Mouse (Mus musculus) intestine, postnatal 0 days (tissue): Measurements from ENCODE around the gene Pla2g2e. TPM values are rescaled to one million over a fixed set of nuclear protein-coding genes. Genes with fewer than 3 reads are reported as not detected.
A peak's percentile ranks its signal among the peaks of the same experiment; 100 is the strongest.

Experiments used
- ATAC-seq: fragments of 200-750 bp; cut with Nextera tagmentation; 2 replicates; pipeline ENCODE4 v1.8.0; 2017; ENCODE audit warnings: mild to moderate bottlenecking, moderate TSS enrichment, moderate library complexity
- H3K27ac ChIP-seq: fragments of 300-500 bp; sonication (generic); 2 replicates; pipeline ENCODE4 v1.5.1; 2014; ENCODE audit warnings: mild to moderate bottlenecking, low read depth, low read length, moderate library complexity
- H3K27me3 ChIP-seq: fragments of 300-500 bp; sonication (generic); replicated peaks from 2 replicates; pipeline ENCODE4 v1.6.1; 2014; ENCODE audit warnings: low read length, mixed read lengths; ENCODE audit not compliant: control insufficient read depth, insufficient read depth
- H3K36me3 ChIP-seq: fragments of 300-500 bp; sonication (generic); 2 replicates; pipeline ENCODE4 v1.6.1; 2014; ENCODE audit warnings: mild to moderate bottlenecking, moderate library complexity; ENCODE audit not compliant: control insufficient read depth, insufficient read depth
- H3K4me1 ChIP-seq: fragments of 300-500 bp; sonication (generic); replicated peaks from 2 replicates; pipeline ENCODE4 v1.6.1; 2014; ENCODE audit warnings: antibody characterized with exemption, low read length, mixed read lengths; ENCODE audit not compliant: control insufficient read depth, insufficient read depth
- H3K4me2 ChIP-seq: fragments of 300-500 bp; sonication (generic); replicated peaks from 2 replicates; pipeline ENCODE4 v1.6.1; 2014; ENCODE audit warnings: low read depth, mild to moderate bottlenecking, moderate library complexity
- H3K4me3 ChIP-seq: fragments of 300-500 bp; sonication (generic); 2 replicates; pipeline ENCODE4 v1.5.1; 2014; ENCODE audit warnings: low read depth, low read length
- H3K9ac ChIP-seq: fragments of 300-500 bp; sonication (generic); 2 replicates; pipeline ENCODE4 v1.6.1; 2014; ENCODE audit warnings: mild to moderate bottlenecking, low read depth, low read length
- H3K9me3 ChIP-seq: fragments of 300-500 bp; sonication (generic); 2 replicates; pipeline ENCODE4 v1.6.1; 2016; ENCODE audit warnings: mixed run types; ENCODE audit not compliant: control insufficient read depth
- CTCF ChIP-seq: sonication (generic); IDR thresholded peaks from 2 replicates; pipeline ENCODE4 v1.5.1; 2016; ENCODE audit warnings: low read depth, mild to moderate bottlenecking, control low read depth, antibody characterized with exemption, moderate library complexity
- WGBS: fragments of 180-500 bp; shearing (Covaris S2); extraction: QIAGEN DNeasy Blood & Tissue Kit; methylation state at CpG from one replicate; pipeline ENCODE4 v1.1.7; 2014; 5-methylcytosine and 5-hydroxymethylcytosine counted together
- polyA plus RNA-seq: library from polyadenylated mRNA; unstranded; fragments of >200 nt; fragmentation: Nextera tagmentation; extraction: Ambion mirVana; gene quantifications from 2 replicates; pipeline ENCODE4 v1.2.1, GENCODE M21; 2015

Gene Pla2g2e
- polyA plus RNA-seq = 0.30 and 0.52 TPM in 2 replicates

DNA sequence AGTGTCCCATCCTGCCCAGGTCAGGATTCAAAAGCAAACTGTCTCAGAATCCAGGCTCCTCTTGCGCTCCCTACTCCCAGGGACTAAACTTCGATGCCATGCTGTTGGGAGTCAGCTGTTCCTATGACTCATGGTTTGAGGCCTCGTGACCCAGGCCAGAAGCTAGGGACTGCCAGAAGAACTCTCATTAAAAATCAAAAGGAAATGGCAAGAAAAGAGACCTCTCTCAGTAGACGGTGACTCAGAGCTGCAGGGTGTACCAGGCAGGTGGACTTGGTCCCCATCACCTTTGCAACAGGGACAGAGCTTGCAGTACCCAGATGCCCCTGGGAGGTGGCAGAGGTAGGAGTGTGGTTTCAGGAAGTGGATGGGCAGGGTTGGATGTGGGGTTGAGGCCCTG is at the start of gene Pla2g2e:
Gene Pla2g2e, plus strand, starts transcription at position 212 of the 400 bp plus-strand sequence.
- WGBS = 39% methylated on average over 4 of the region's 4 CpGs
- Histone ChIP-seq H3K27me3 (no peaks in the 10 kb centered on the region), H3K9me3 (no peaks in the 10 kb centered on the region), H3K4me2 (no peak within 1 kb of the TSS), H3K4me1 (no peaks in the 10 kb centered on the region), H3K4me3 (no peak within 1 kb of the TSS), H3K27ac (no peak within 1 kb of the TSS), H3K9ac (no peak within 1 kb of the TSS), H3K36me3 (no peaks in the 10 kb centered on the region)
- no peak for TF ChIP-seq CTCF
- peak; percentile 91 for ATAC-seq

DNA sequence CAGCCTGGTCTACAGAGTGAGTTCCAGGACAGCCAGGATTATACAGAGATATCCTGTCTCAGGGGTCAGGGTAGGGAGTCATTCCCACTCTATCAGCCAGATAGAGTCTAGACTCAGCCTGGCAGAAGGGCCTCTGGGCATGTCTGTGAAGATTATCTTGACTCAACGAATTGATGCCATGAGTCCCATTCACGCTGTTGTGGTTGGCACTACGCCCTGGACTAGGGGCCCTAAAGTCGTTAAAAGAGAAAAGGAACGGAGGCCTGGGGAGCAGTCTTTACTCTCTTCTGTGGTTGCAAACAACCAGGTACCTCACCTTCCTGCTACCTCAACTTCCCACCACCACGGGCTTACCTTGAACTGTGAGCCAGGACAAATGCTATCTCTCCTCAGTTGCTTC is 37.9 kb upstream of the Pla2g2e start:
- H3K9ac ChIP-seq = no peak overlapping the region
- no peak overlapping the region for H3K4me3 ChIP-seq
- H3K4me2 ChIP-seq = no peak overlapping the region
- H3K4me1 ChIP-seq = no peaks in the 10 kb centered on the region
- 74% methylated on average over 6 of the region's 6 CpGs for WGBS
- no peaks in the 10 kb centered on the region for H3K36me3 ChIP-seq
- no peaks in the 10 kb centered on the region for H3K27me3 ChIP-seq
- no peak for TF ChIP-seq CTCF
- peaks cover 13% of the 10 kb centered on the region; the same call in 1 of the 2 replicates for H3K9me3 ChIP-seq
- ATAC-seq = no peak
- no peak overlapping the region for H3K27ac ChIP-seq

DNA sequence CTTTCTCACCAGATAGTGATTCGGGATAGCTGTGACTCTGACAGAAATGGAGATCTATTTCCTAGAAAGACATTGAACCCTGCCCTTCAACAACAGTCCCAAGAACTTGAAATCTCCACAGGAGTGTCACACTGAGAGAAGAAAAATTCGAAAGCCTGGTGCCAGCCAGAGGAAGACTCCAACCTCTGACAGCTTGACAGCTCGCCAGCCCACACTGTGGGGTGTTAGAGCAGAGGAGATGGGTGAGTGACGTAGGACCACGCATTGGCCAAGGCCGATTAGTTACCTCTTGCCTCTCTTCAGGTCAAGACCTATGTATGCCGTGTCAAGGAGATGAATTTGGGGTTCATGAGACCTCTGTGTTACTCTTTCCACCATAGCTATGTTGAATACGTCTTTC is 37.0 kb upstream of the Pla2g2e start:
- Histone ChIP-seq H3K36me3 (no peaks in the 10 kb centered on the region), H3K4me1 (no peaks in the 10 kb centered on the region), H3K27ac (no peak overlapping the region), H3K9me3 (peaks cover 13% of the 10 kb centered on the region; the same call in 1 of the 2 replicates), H3K9ac (no peak overlapping the region), H3K27me3 (no peaks in the 10 kb centered on the region), H3K4me2 (no peak overlapping the region), H3K4me3 (no peak overlapping the region)
- 86% methylated on average over 8 of the region's 8 CpGs for WGBS
- no peak for TF ChIP-seq CTCF
- ATAC-seq = no peak

DNA sequence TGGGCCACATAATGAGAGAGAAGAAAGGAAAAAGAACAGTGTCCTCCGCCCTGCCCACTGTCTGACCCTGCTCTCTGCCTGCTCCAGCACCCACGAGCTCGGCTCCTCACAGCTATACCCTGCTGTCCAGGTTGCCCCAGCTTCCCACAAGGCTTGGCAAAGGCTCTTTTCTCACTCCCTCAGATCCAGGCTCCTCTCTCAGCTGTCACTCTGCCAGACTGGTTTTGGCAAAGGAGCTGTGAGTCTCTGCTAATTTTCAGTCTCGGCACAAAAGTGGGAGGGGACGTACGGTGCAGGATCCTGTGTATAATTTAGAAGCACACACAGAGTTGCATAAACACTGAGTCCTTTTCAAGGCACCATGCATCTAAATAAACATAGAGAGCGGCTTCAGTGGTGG is 36.4 kb upstream of the Pla2g2e start:
- no peak for ATAC-seq
- Histone ChIP-seq H3K9me3 (peaks cover 13% of the 10 kb centered on the region; the same call in 1 of the 2 replicates), H3K36me3 (no peaks in the 10 kb centered on the region), H3K9ac (no peak overlapping the region), H3K4me2 (no peak overlapping the region), H3K27ac (no peak overlapping the region), H3K27me3 (no peaks in the 10 kb centered on the region), H3K4me1 (no peaks in the 10 kb centered on the region), H3K4me3 (no peak overlapping the region)
- 76% methylated on average over 7 of the region's 7 CpGs for WGBS
- TF ChIP-seq CTCF = no peak

DNA sequence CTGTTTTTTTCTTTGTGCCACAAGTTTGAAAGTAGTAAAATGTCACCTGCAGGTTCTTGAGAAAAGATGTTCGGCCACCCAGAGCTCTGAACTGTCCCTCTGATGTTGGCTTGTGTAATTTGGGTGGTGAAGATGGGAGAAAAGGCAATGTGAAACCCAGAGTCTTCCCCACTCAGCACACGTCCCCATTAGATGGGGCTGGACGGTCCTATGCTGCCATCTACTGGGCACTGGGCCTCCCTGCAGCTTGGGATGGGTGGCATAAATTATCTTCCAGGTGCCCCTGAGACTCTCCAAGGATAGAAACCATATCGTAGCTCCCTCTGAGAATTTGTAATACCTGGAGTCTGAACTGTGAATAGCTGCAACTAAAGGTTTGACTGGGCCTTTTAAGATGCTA is 26.3 kb upstream of the Pla2g2e start:
- ATAC-seq = no peak
- no peak overlapping the region for H3K4me3 ChIP-seq
- no peaks in the 10 kb centered on the region for H3K27me3 ChIP-seq
- H3K27ac ChIP-seq = no peak overlapping the region
- WGBS = under 1% methylated on average over 4 of the region's 4 CpGs
- no peak overlapping the region for H3K4me2 ChIP-seq
- no peaks in the 10 kb centered on the region for H3K36me3 ChIP-seq
- H3K4me1 ChIP-seq = no peaks in the 10 kb centered on the region
- H3K9ac ChIP-seq = no peak overlapping the region
- H3K9me3 ChIP-seq = no peaks in the 10 kb centered on the region
- peak; percentile 99 for TF ChIP-seq CTCF

DNA sequence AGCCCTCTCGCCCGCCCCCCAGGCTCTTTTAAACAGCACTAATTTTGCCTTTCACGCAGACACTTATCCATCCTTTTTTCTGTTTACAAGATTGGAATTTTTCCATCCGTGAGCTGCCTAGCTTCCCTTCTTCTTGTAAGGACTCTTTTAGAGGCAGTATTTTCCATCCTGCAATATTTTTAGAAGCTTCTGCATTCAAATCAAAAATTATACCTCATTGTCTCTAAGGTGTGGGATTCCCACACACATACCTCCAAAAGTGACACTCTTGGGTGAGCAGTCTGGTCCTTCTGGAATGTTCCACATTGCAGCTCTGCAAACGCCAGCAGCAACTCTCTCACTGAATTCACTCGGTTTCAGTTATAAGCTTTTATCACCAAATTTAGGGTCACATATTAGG is 24.8 kb upstream of the Pla2g2e start:
- TF ChIP-seq CTCF = no peak
- H3K4me1 ChIP-seq = no peaks in the 10 kb centered on the region
- WGBS = 59% methylated on average over 6 of the region's 6 CpGs
- no peak overlapping the region for H3K9ac ChIP-seq
- H3K36me3 ChIP-seq = no peaks in the 10 kb centered on the region
- no peak overlapping the region for H3K4me2 ChIP-seq
- H3K27me3 ChIP-seq = no peaks in the 10 kb centered on the region
- no peak for ATAC-seq
- H3K9me3 ChIP-seq = no peaks in the 10 kb centered on the region
- no peak overlapping the region for H3K4me3 ChIP-seq
- H3K27ac ChIP-seq = no peak overlapping the region

DNA sequence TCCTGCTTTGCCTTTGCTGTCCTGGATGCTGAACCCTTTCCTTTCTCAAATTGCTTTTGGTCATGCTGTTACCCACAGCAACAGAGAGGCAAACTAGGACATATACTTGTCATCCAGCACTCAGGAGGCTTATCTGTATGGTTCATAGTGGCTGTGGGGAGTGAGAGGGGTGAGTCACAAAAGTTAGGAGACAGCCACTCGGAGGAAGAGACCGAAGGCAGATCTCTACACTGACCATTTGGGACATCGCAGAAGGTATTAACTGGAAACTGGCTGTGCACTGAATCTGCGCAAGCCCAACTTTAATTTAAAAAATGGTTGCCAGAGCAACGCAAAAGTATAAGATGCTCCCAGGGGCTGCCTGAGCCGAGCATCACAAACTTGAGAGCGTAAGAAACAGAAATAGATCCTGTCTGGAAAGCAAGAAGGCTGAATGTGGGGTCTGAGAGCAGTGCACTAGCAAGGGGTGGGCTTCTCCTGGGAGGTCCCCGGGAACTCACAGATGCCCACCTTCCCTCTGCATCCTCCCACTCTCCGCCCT is 22.6 kb upstream of the Pla2g2e start:
- no peak for TF ChIP-seq CTCF
- H3K4me3 ChIP-seq = no peak overlapping the region
- H3K4me1 ChIP-seq = no peaks in the 10 kb centered on the region
- no peak overlapping the region for H3K27ac ChIP-seq
- no peaks in the 10 kb centered on the region for H3K36me3 ChIP-seq
- no peaks in the 10 kb centered on the region for H3K27me3 ChIP-seq
- no peak for ATAC-seq
- no peak overlapping the region for H3K9ac ChIP-seq
- 90% methylated on average over 9 of the region's 9 CpGs for WGBS
- no peaks in the 10 kb centered on the region for H3K9me3 ChIP-seq
- H3K4me2 ChIP-seq = no peak overlapping the region
